Mouse (Mus musculus) limb, embryonic 14.5 days (tissue): Measurements from ENCODE around the gene Sh2b1. TPM values are rescaled to one million over a fixed set of nuclear protein-coding genes. Genes with fewer than 3 reads are reported as not detected.

Source experiments
- ATAC-seq: fragments of 200-750 bp; cut with Nextera tagmentation; 2 replicates; pipeline ENCODE4 v1.8.0; 2017; ENCODE audit warnings: low read depth, moderate number of reproducible peaks, moderate TSS enrichment; ENCODE audit not compliant: low FRiP score
- DNase-seq: peaks from one replicate; pipeline ENCODE4 v3.0.0-alpha.2; 2015; ENCODE audit warnings: low spot score
- H3K27ac ChIP-seq: fragments of 300-500 bp; sonication (generic); replicated peaks from 2 replicates; pipeline ENCODE4 v1.5.1; 2014; ENCODE audit warnings: low read depth, mild to moderate bottlenecking, low read length, moderate library complexity, mixed read lengths
- H3K27me3 ChIP-seq: fragments of 300-500 bp; sonication (generic); 2 replicates; pipeline ENCODE4 v1.6.1; 2014; ENCODE audit warnings: low read length, mixed read lengths; ENCODE audit not compliant: control insufficient read depth, insufficient read depth
- H3K36me3 ChIP-seq: fragments of 300-500 bp; sonication (generic); 2 replicates; pipeline ENCODE4 v1.6.1; 2014; ENCODE audit warnings: mild to moderate bottlenecking, low read length, moderate library complexity, mixed read lengths; ENCODE audit not compliant: control insufficient read depth, insufficient read depth
- H3K4me1 ChIP-seq: fragments of 300-500 bp; sonication (generic); 2 replicates; pipeline ENCODE4 v1.6.1; 2014; ENCODE audit warnings: antibody characterized with exemption, low read length, mixed read lengths; ENCODE audit not compliant: control insufficient read depth, insufficient read depth
- H3K4me2 ChIP-seq: fragments of 300-500 bp; sonication (generic); replicated peaks from 2 replicates; pipeline ENCODE4 v1.6.1; 2014; ENCODE audit warnings: low read depth, mild to moderate bottlenecking, low read length, moderate library complexity; ENCODE audit not compliant: severe bottlenecking
- H3K4me3 ChIP-seq: fragments of 300-500 bp; sonication (generic); replicated peaks from 2 replicates; pipeline ENCODE4 v1.5.1; 2014; ENCODE audit warnings: low read length
- H3K9ac ChIP-seq: fragments of 300-500 bp; sonication (generic); 2 replicates; pipeline ENCODE4 v1.6.1; 2014; ENCODE audit warnings: mild to moderate bottlenecking, low read depth, low read length, moderate library complexity; ENCODE audit not compliant: severe bottlenecking
- H3K9me3 ChIP-seq: fragments of 300-500 bp; sonication (generic); 2 replicates; pipeline ENCODE4 v1.6.1; 2016; ENCODE audit warnings: low read length; ENCODE audit not compliant: control insufficient read depth
- POLR2A ChIP-seq: fragments of 200-500 bp; IDR thresholded peaks from 2 replicates; pipeline ENCODE4 v1.8.0; 2012; ENCODE audit warnings: inconsistent platforms, mild to moderate bottlenecking, moderate library complexity, borderline replicate concordance; ENCODE audit not compliant: insufficient read depth, insufficient read length; ENCODE audit errors: extremely low read depth
- WGBS: fragments of 180-500 bp; shearing (Covaris S2); extraction: QIAGEN DNeasy Blood & Tissue Kit; methylation state at CpG from one replicate; pipeline ENCODE4 v1.1.7; 2014; 5-methylcytosine and 5-hydroxymethylcytosine counted together
- polyA plus RNA-seq, 2 experiments: library from polyadenylated mRNA; depleted of rRNA in 1 of 2; stranded (reverse) in 1 of 2; unstranded in 1 of 2; fragments of >200 nt; fragmentation: Nextera tagmentation in 1 of 2; extraction: Ambion mirVana in 1 of 2; gene quantifications; 2 replicates each; pipeline versions ENCODE4 v1.2.1 to v1.2.3; 2012 to 2014

Sh2b1 gene
- polyA plus RNA-seq, 2 experiments, result 50.2 to 83.3 TPM

DNA sequence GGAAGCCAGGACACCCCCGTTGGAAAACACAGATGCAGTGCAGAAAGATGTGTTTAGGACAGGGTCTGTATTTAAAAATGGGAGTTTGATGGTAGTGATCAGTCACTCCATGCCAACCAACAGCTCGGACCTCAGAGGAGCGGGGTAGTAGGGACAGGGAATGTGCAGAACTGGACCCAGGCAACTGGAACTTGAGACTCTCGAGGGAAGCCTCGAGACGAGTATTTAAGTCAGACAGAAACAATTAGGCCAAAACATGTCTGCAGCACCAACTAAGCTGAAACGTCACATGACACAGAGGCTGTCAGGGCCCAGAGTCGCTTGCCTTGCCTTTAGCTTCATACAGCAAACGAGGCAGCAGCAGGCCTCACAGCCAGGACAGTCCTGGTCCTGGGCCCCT lies 9.1 kb downstream of the Sh2b1 start:
- WGBS, result 58% methylated on average over 9 of the region's 9 CpGs
- Histone ChIP-seq H3K4me2 (no peak overlapping the region), H3K36me3 (peaks cover 49% of the 10 kb centered on the region), H3K4me3 (no peak overlapping the region), H3K4me1 (peaks cover 10% of the 10 kb centered on the region), H3K9ac (no peak overlapping the region), H3K27me3 (no peaks in the 10 kb centered on the region), H3K9me3 (no peaks in the 10 kb centered on the region), H3K27ac (no peak overlapping the region; the same call in 1 of the 2 replicates)
- ATAC-seq (no peak), DNase-seq (no peak)
- TF ChIP-seq POLR2A, result no peak

DNA sequence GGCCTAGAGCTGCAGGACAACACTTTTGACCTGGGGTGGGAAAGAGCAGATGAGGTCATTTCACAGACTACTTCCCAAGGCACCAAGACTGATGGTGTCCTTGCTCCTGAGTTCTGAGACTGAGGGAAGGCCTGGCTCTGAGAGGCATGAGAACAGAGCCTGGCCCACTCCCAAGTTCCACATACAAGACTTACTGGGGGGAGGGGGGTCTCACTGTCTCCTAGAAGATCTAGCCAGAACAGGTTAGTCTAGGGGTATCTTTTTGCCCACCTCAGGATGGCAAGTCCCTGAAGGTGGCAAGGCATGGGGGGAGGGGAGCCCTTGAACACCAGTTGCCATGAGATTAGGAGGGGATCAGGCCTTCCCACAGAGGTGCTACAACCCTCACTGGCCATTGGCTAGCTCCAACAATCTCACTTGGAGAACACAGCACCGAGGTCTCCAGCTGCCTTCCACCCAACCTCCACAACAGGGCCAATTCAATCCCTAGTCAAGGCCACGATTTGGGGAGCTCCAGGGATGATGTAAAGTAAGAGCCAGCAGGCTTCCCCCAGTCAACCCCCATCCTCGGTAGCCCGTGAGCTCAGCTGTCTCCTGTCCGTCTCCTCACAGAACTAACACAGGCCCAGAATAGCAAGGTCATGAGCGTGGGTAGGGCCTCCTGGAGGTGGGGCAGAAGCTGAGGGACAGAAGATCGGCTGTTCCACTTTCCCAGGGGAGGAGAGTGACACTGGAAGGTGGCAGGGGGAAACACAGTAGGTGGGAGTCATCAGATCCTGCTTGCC lies 9.8 kb downstream of the Sh2b1 start:
- Histone ChIP-seq H3K4me1 (peaks cover 15% of the 10 kb centered on the region), H3K9me3 (no peaks in the 10 kb centered on the region), H3K27ac (peak overlapping the region; percentile 19; the same call in 1 of the 2 replicates), H3K9ac (no peak overlapping the region), H3K27me3 (no peaks in the 10 kb centered on the region), H3K4me3 (no peak overlapping the region), H3K4me2 (no peak overlapping the region), H3K36me3 (peaks cover 43% of the 10 kb centered on the region)
- peak; percentile 58 for ATAC-seq
- DNase-seq, result no peak
- no peak for TF ChIP-seq POLR2A
- 53% methylated on average over 7 of the region's 7 CpGs for WGBS

DNA sequence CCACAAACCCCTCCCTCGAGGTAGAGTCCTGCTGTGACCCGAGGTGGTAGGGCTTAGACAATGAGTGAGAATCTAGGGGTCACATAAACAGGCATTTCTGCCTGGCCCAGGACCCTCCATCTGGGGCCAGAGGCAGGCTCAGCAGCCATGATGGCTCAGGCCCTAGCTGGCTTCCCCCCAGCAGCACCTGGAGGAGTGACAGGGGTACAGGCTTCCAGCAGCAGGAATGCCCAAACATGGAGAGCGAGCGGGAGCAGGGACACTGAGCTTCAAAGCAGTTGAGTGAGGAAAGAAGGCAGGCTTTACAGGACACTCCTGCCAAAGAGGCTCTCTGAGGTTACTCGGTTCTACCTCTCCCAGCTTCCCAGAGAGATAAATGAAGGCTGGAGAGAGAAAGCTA lies 10.4 kb downstream of the Sh2b1 start:
- ATAC-seq (no peak), DNase-seq (no peak)
- Histone ChIP-seq H3K9me3 (no peaks in the 10 kb centered on the region), H3K4me2 (no peak overlapping the region), H3K9ac (no peak overlapping the region), H3K4me3 (no peak overlapping the region), H3K4me1 (peaks cover 17% of the 10 kb centered on the region), H3K27ac (no peak overlapping the region), H3K36me3 (peaks cover 37% of the 10 kb centered on the region), H3K27me3 (no peaks in the 10 kb centered on the region)
- no peak for TF ChIP-seq POLR2A
- 40% methylated on average over 5 of the region's 5 CpGs for WGBS

DNA sequence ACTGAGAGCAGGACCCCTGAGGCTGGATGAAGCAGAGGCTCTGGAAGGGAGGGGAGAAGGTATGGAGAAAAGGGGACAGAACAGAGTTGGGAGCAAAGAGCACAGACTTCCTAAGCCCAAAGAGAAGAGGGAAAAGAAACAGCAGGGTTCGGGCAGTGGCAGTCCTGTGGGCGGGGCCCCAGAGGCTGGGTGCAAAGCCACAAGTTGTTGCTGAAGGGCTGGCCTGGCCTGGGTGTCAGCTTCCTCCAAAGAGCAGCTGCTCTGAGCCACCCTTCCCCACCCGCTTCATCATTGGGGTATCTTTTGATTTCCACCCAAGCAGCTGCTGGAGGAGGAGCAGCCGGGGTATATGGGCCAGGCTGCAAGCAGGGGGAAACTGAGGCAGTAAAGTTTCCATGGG lies 11.1 kb downstream of the Sh2b1 start:
- DNase-seq, result no peak
- H3K27me3 ChIP-seq, result no peaks in the 10 kb centered on the region
- peaks cover 30% of the 10 kb centered on the region for H3K36me3 ChIP-seq
- H3K27ac ChIP-seq, result no peak overlapping the region
- WGBS, result 45% methylated on average over 4 of the region's 4 CpGs
- no peak overlapping the region for H3K4me2 ChIP-seq
- H3K9me3 ChIP-seq, result no peaks in the 10 kb centered on the region
- no peak for TF ChIP-seq POLR2A
- H3K4me1 ChIP-seq, result peaks cover 17% of the 10 kb centered on the region
- no peak for ATAC-seq
- no peak overlapping the region for H3K4me3 ChIP-seq
- no peak overlapping the region for H3K9ac ChIP-seq

DNA sequence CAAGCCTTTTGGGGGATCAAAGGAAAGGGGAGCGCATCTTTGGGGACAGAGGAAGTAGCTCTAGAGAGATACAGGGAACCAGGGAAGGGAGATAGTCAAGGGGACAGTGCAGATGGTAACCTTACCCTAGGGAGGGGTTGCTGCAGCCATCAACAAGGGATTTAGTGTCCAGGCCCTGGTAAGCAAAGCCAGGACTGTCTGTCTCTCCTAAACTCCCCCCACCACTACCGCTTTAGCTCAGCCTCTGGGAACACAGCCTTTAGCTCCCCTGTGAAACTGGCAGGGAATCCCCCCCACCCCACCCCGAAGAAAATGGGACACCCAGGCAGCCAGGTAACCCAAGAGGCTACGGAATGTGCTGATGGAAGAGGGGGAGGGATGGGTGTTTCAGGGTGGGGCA lies 11.7 kb downstream of the Sh2b1 start:
- ATAC-seq (no peak), DNase-seq (no peak)
- Histone ChIP-seq H3K27ac (no peak overlapping the region), H3K27me3 (no peaks in the 10 kb centered on the region), H3K9me3 (no peaks in the 10 kb centered on the region), H3K36me3 (peaks cover 24% of the 10 kb centered on the region), H3K4me3 (no peak overlapping the region), H3K9ac (no peak overlapping the region), H3K4me1 (peaks cover 17% of the 10 kb centered on the region), H3K4me2 (no peak overlapping the region)
- no peak for TF ChIP-seq POLR2A
- WGBS, result 57% methylated on average over 4 of the region's 4 CpGs
